Mouse (Mus musculus): ENCODE data around the gene Olfr1238.

Olfr1238 gene

GRCm38 (mm10) chr2:89409576-89409975 is at the start of gene Olfr1238:
Gene Olfr1238, minus strand, starts transcription at chr2:89409676.
- no peak for DNase-seq (ENCODE audit: low read depth, low spot score)

- no peak for DNase-seq (ENCODE audit: low read depth, low spot score)
Measured at GRCm38 (mm10) chr2:89442900-89443299, 33.4 kb upstream of the Olfr1238 start, which contains the start of gene Olfr1240. Gene Olfr1240, minus strand, starts transcription at chr2:89443000.

GRCm38 (mm10) chr2:89420307-89420706 is 10.8 kb upstream of the Olfr1238 start, which contains the start of gene Olfr1239:
Gene Olfr1239, minus strand, starts transcription at chr2:89420407.
- DNase-seq (ENCODE audit: low read depth, low spot score): no peak

- no peak for DNase-seq (ENCODE audit: low read depth, low spot score)
Measured at GRCm38 (mm10) chr2:89414557-89414956, 5.1 kb upstream of the Olfr1238 start.

- no peak for DNase-seq (ENCODE audit: low read depth, low spot score)
Measured at GRCm38 (mm10) chr2:89400882-89401281, 8.6 kb downstream of the Olfr1238 start.

GRCm38 (mm10) chr2:89364765-89365164 is 44.7 kb downstream of the Olfr1238 start, which contains the start of gene Olfr1234:
Gene Olfr1234, minus strand, starts transcription at chr2:89364865.
- DNase-seq (ENCODE audit: low read depth, low spot score): no peak

Measured in brain, adult 2 months (tissue).